Mouse (Mus musculus) heart, embryonic 14.5 days (tissue): ENCODE measurements at regions not wholly inside any gene's neighbourhood (a gene's known extent, or its start where the extent isn't known, plus 50 kb on each side); places are given as distances from the start of the nearest gene placed in this dataset.
A peak's percentile ranks its signal among the peaks of the same experiment; 100 is the strongest.

Source experiments
- ATAC-seq: fragments of 200-750 bp; cut with Nextera tagmentation; 2 replicates; pipeline ENCODE4 v1.8.0; 2017; ENCODE audit warnings: low read depth, moderate TSS enrichment; ENCODE audit not compliant: insufficient number of reproducible peaks, insufficient read depth, low FRiP score
- H3K27ac ChIP-seq, 2 experiments: fragments of 200-500 bp in 1 of 2; fragments of 300-500 bp in 1 of 2; sonication (generic) in 1 of 2; replicated peaks in 1 of 2; 2 replicates each; pipeline ENCODE4 v1.5.1; 2012 to 2014; ENCODE audit warnings: low read depth in 2 of 2, low read length in 2 of 2, control low read depth in 1 of 2, mild to moderate bottlenecking in 1 of 2, mixed read lengths in 1 of 2; ENCODE audit not compliant: control insufficient read depth in 1 of 2, insufficient read depth in 1 of 2
- H3K27me3 ChIP-seq: fragments of 300-500 bp; sonication (generic); 2 replicates; pipeline ENCODE4 v1.6.1; 2014; ENCODE audit warnings: mild to moderate bottlenecking, low read length, control low read depth; ENCODE audit not compliant: control insufficient read depth, insufficient read depth
- H3K36me3 ChIP-seq: fragments of 300-500 bp; sonication (generic); 2 replicates; pipeline ENCODE4 v1.6.1; 2014; ENCODE audit warnings: mild to moderate bottlenecking, control low read depth, low read length, mixed read lengths; ENCODE audit not compliant: control insufficient read depth, insufficient read depth
- H3K4me1 ChIP-seq, 2 experiments: fragments of 200-500 bp in 1 of 2; fragments of 300-500 bp in 1 of 2; sonication (generic) in 1 of 2; 2 replicates each; pipeline ENCODE4 v1.6.1; 2012 to 2014; ENCODE audit warnings: low read length in 2 of 2, control low read depth in 1 of 2, mixed read lengths in 1 of 2; ENCODE audit not compliant: control insufficient read depth in 2 of 2, insufficient read depth in 2 of 2
- H3K4me2 ChIP-seq: fragments of 300-500 bp; sonication (generic); 2 replicates; pipeline ENCODE4 v1.6.1; 2014; ENCODE audit warnings: mild to moderate bottlenecking, low read length
- H3K4me3 ChIP-seq, 2 experiments: fragments of 200-500 bp in 1 of 2; fragments of 300-500 bp in 1 of 2; sonication (generic) in 1 of 2; 2 replicates each; pipeline ENCODE4 v1.5.1; 2012 to 2014; ENCODE audit warnings: low read length in 2 of 2, mild to moderate bottlenecking in 2 of 2, control low read depth in 1 of 2, low read depth in 1 of 2, moderate library complexity in 1 of 2; ENCODE audit not compliant: control insufficient read depth in 1 of 2, insufficient read depth in 1 of 2
- H3K9ac ChIP-seq: fragments of 300-500 bp; sonication (generic); 2 replicates; pipeline ENCODE4 v1.6.1; 2014; ENCODE audit warnings: mild to moderate bottlenecking, low read length
- H3K9me3 ChIP-seq: fragments of 300-500 bp; sonication (generic); 2 replicates; pipeline ENCODE4 v1.6.1; 2016; ENCODE audit warnings: low read length, control low read depth; ENCODE audit not compliant: control insufficient read depth
- WGBS: fragments of 180-500 bp; shearing (Covaris S2); extraction: QIAGEN DNeasy Blood & Tissue Kit; methylation state at CpG from one replicate; pipeline ENCODE4 v1.1.7; 2014; 5-methylcytosine and 5-hydroxymethylcytosine counted together

GRCm38 (mm10) chr16:7701471-7701870 lies 723.5 kb downstream of the Tmem114 start:
- Histone ChIP-seq H3K27me3 (no peaks in the 10 kb centered on the region), H3K9me3 (no peaks in the 10 kb centered on the region), H3K36me3 (no peaks in the 10 kb centered on the region), H3K4me1 (no peaks in the 10 kb centered on the region), H3K4me3 (no peak overlapping the region), H3K27ac (no peak overlapping the region), H3K9ac (no peak overlapping the region), H3K4me2 (no peak overlapping the region)
- WGBS, result 56% methylated on average over 4 of the region's 4 CpGs
- no peak for ATAC-seq

GRCm38 (mm10) chr16:7685484-7685883 lies 739.5 kb downstream of the Tmem114 start:
- no peak for ATAC-seq
- Histone ChIP-seq H3K36me3 (no peaks in the 10 kb centered on the region), H3K9ac (no peak overlapping the region), H3K9me3 (no peaks in the 10 kb centered on the region), H3K4me1 (no peaks in the 10 kb centered on the region), H3K27ac (no peak overlapping the region), H3K4me2 (no peak overlapping the region), H3K27me3 (no peaks in the 10 kb centered on the region), H3K4me3 (no peak overlapping the region)

- no peak for ATAC-seq
- H3K4me2 ChIP-seq, result no peak overlapping the region
- H3K36me3 ChIP-seq, result no peaks in the 10 kb centered on the region
- 33% methylated on average over 2 of the region's 2 CpGs for WGBS
- peaks cover 8% of the 10 kb centered on the region; the same call in 1 of the 2 replicates for H3K9me3 ChIP-seq
- H3K4me3 ChIP-seq, result no peak overlapping the region
- H3K9ac ChIP-seq, result no peak overlapping the region
- H3K27ac ChIP-seq, result peak overlapping the region in 1 of 2 experiments; percentile 35; a peak in 2 of 4 replicates
- no peaks in the 10 kb centered on the region for H3K27me3 ChIP-seq
- H3K4me1 ChIP-seq, result no peaks in the 10 kb centered on the region
Observed at GRCm38 (mm10) chr16:7666096-7666495, 758.8 kb downstream of the Tmem114 start.

GRCm38 (mm10) chr16:7658133-7658532 lies 766.8 kb downstream of the Tmem114 start:
- no peaks in the 10 kb centered on the region for H3K27me3 ChIP-seq
- no peak for ATAC-seq
- H3K4me1 ChIP-seq, result no peaks in the 10 kb centered on the region
- H3K36me3 ChIP-seq, result no peaks in the 10 kb centered on the region
- H3K9me3 ChIP-seq, result no peaks in the 10 kb centered on the region
- H3K4me2 ChIP-seq, result no peak overlapping the region
- H3K4me3 ChIP-seq, result no peak overlapping the region
- H3K27ac ChIP-seq, result no peak overlapping the region
- no peak overlapping the region for H3K9ac ChIP-seq
- WGBS, result 69% methylated on average over 9 of the region's 9 CpGs

GRCm38 (mm10) chr16:7654451-7654850 lies 770.5 kb downstream of the Tmem114 start:
- no peaks in the 10 kb centered on the region for H3K36me3 ChIP-seq
- H3K9me3 ChIP-seq, result no peaks in the 10 kb centered on the region
- no peak overlapping the region for H3K4me3 ChIP-seq
- 79% methylated on average over 6 of the region's 6 CpGs for WGBS
- no peaks in the 10 kb centered on the region for H3K27me3 ChIP-seq
- H3K4me1 ChIP-seq, result no peaks in the 10 kb centered on the region
- no peak overlapping the region for H3K9ac ChIP-seq
- no peak overlapping the region for H3K4me2 ChIP-seq
- no peak for ATAC-seq
- no peak overlapping the region for H3K27ac ChIP-seq

GRCm38 (mm10) chr16:7649771-7650170 lies 775.2 kb downstream of the Tmem114 start:
- no peaks in the 10 kb centered on the region for H3K9me3 ChIP-seq
- no peak overlapping the region for H3K27ac ChIP-seq
- 55% methylated on average over 1 of the region's 1 CpGs for WGBS
- no peaks in the 10 kb centered on the region for H3K4me1 ChIP-seq
- no peak overlapping the region for H3K4me2 ChIP-seq
- H3K4me3 ChIP-seq, result no peak overlapping the region
- no peaks in the 10 kb centered on the region for H3K36me3 ChIP-seq
- H3K27me3 ChIP-seq, result no peaks in the 10 kb centered on the region
- no peak for ATAC-seq
- H3K9ac ChIP-seq, result no peak overlapping the region

GRCm38 (mm10) chr16:7647275-7647926 lies 777.5 kb downstream of the Tmem114 start:
- Histone ChIP-seq H3K4me1 (no peaks in the 10 kb centered on the region), H3K36me3 (no peaks in the 10 kb centered on the region), H3K27ac (no peak overlapping the region), H3K27me3 (no peaks in the 10 kb centered on the region), H3K4me3 (no peak overlapping the region), H3K9me3 (no peaks in the 10 kb centered on the region), H3K4me2 (no peak overlapping the region), H3K9ac (no peak overlapping the region)
- no peak for ATAC-seq

- no peak overlapping the region for H3K4me2 ChIP-seq
Observed at GRCm38 (mm10) chr16:7644363-7644762, 780.6 kb downstream of the Tmem114 start.

More at GRCm38 (mm10) chr16:7644363-7644762, 780.6 kb downstream of the Tmem114 start:
- no peaks in the 10 kb centered on the region for H3K36me3 ChIP-seq
- H3K27me3 ChIP-seq, result no peaks in the 10 kb centered on the region
- H3K27ac ChIP-seq, result no peak overlapping the region
- H3K4me3 ChIP-seq, result no peak overlapping the region
- no peaks in the 10 kb centered on the region for H3K4me1 ChIP-seq
- no peak for ATAC-seq
- H3K9me3 ChIP-seq, result no peaks in the 10 kb centered on the region
- H3K9ac ChIP-seq, result no peak overlapping the region
